Mouse (Mus musculus) forebrain, embryonic 11.5 days (tissue): ENCODE measurements around the gene Ccnf. TPM values are rescaled to one million over a fixed set of nuclear protein-coding genes. Genes with fewer than 3 reads are reported as not detected.

Experiments used
- ATAC-seq: fragments of 200-750 bp; cut with Nextera tagmentation; replicated peaks from 2 replicates; pipeline ENCODE4 v1.8.0; 2017; ENCODE audit warnings: moderate TSS enrichment; ENCODE audit not compliant: low FRiP score
- DNase-seq: peaks from one replicate; pipeline ENCODE4 v3.0.0-alpha.2; 2017; ENCODE audit warnings: low spot score
- H3K27ac ChIP-seq: fragments of 300-500 bp; sonication (generic); 2 replicates; pipeline ENCODE4 v1.5.1; 2014; ENCODE audit warnings: low read depth, low read length
- H3K27me3 ChIP-seq: fragments of 300-500 bp; sonication (generic); 2 replicates; pipeline ENCODE4 v1.6.1; 2014; ENCODE audit warnings: mild to moderate bottlenecking, low read length, mixed read lengths; ENCODE audit not compliant: control insufficient read depth, insufficient read depth
- H3K36me3 ChIP-seq: fragments of 300-500 bp; sonication (generic); 2 replicates; pipeline ENCODE4 v1.6.1; 2014; ENCODE audit warnings: mild to moderate bottlenecking, low read length, moderate library complexity, mixed read lengths; ENCODE audit not compliant: control insufficient read depth, insufficient read depth
- H3K4me1 ChIP-seq: fragments of 300-500 bp; sonication (generic); replicated peaks from 2 replicates; pipeline ENCODE4 v1.6.1; 2014; ENCODE audit warnings: low read length, mixed read lengths; ENCODE audit not compliant: control insufficient read depth, insufficient read depth
- H3K4me2 ChIP-seq: fragments of 300-500 bp; sonication (generic); 2 replicates; pipeline ENCODE4 v1.6.1; 2014; ENCODE audit warnings: low read depth, mild to moderate bottlenecking, low read length, moderate library complexity, mixed read lengths; ENCODE audit not compliant: severe bottlenecking
- H3K4me3 ChIP-seq: fragments of 300-500 bp; sonication (generic); 2 replicates; pipeline ENCODE4 v1.5.1; 2014; ENCODE audit warnings: low read depth, low read length
- H3K9ac ChIP-seq: fragments of 300-500 bp; sonication (generic); 2 replicates; pipeline ENCODE4 v1.6.1; 2014; ENCODE audit warnings: low read length
- H3K9me3 ChIP-seq: fragments of 300-500 bp; sonication (generic); 2 replicates; pipeline ENCODE4 v1.6.1; 2016; ENCODE audit warnings: low read length, mixed read lengths; ENCODE audit not compliant: control insufficient read depth
- WGBS: fragments of 180-500 bp; shearing (Covaris S2); extraction: QIAGEN DNeasy Blood & Tissue Kit; methylation state at CpG from one replicate; pipeline ENCODE4 v1.1.7; 2014; 5-methylcytosine and 5-hydroxymethylcytosine counted together
- polyA plus RNA-seq: library from polyadenylated mRNA; unstranded; fragments of >200 nt; fragmentation: Nextera tagmentation; extraction: Ambion mirVana; gene quantifications from 2 replicates; pipeline ENCODE4 v1.2.1, GENCODE M21; 2014

Ccnf gene
- 117 and 120 TPM in 2 replicates for polyA plus RNA-seq

GRCm38 (mm10) chr17:24251320-24252069, at the start of gene Ccnf:
Gene Ccnf, minus strand, starts transcription at chr17:24251484.
- under 1% methylated on average over 48 of the region's 48 CpGs for WGBS
- peak; percentile 100 for ATAC-seq
- no peaks in the 10 kb centered on the region for H3K27me3 ChIP-seq

GRCm38 (mm10) chr17:24300651-24301050, 49.4 kb upstream of the Ccnf start:
- H3K4me2 ChIP-seq: no peak overlapping the region
- no peak overlapping the region for H3K4me3 ChIP-seq
- H3K4me1 ChIP-seq: no peaks in the 10 kb centered on the region
- no peak overlapping the region for H3K27ac ChIP-seq
- WGBS: 85% methylated on average over 4 of the region's 4 CpGs
- no peaks in the 10 kb centered on the region for H3K36me3 ChIP-seq
- H3K9ac ChIP-seq: no peak overlapping the region
- no peak for DNase-seq
- no peaks in the 10 kb centered on the region for H3K27me3 ChIP-seq
- ATAC-seq: no peak
- no peaks in the 10 kb centered on the region for H3K9me3 ChIP-seq

More at GRCm38 (mm10) chr17:24251320-24252069, at the start of gene Ccnf:
- DNase-seq: peak; percentile 98
- Histone ChIP-seq H3K27ac (peak within 1 kb of the TSS; percentile 82), H3K4me3 (peak within 1 kb of the TSS; percentile 85), H3K36me3 (peaks cover 14% of the 10 kb centered on the region), H3K4me1 (no peaks in the 10 kb centered on the region; the same call in 1 of the 2 replicates), H3K4me2 (peak within 1 kb of the TSS; percentile 70), H3K9ac (peak within 1 kb of the TSS; percentile 91), H3K9me3 (no peaks in the 10 kb centered on the region)

GRCm38 (mm10) chr17:24289338-24289737, 38.1 kb upstream of the Ccnf start:
- no peak overlapping the region for H3K4me3 ChIP-seq
- no peaks in the 10 kb centered on the region for H3K36me3 ChIP-seq
- H3K27me3 ChIP-seq: no peaks in the 10 kb centered on the region
- H3K27ac ChIP-seq: no peak overlapping the region
- ATAC-seq (no peak), DNase-seq (no peak)
- H3K9ac ChIP-seq: no peak overlapping the region
- no peaks in the 10 kb centered on the region for H3K9me3 ChIP-seq
- H3K4me2 ChIP-seq: no peak overlapping the region
- WGBS: 88% methylated on average over 5 of the region's 5 CpGs
- no peaks in the 10 kb centered on the region for H3K4me1 ChIP-seq

GRCm38 (mm10) chr17:24288477-24288876, 37.2 kb upstream of the Ccnf start:
- DNase-seq: no peak
- H3K4me3 ChIP-seq: no peak overlapping the region
- H3K9ac ChIP-seq: no peak overlapping the region
- H3K27me3 ChIP-seq: no peaks in the 10 kb centered on the region
- no peak overlapping the region for H3K4me2 ChIP-seq
- H3K9me3 ChIP-seq: no peaks in the 10 kb centered on the region
- no peaks in the 10 kb centered on the region for H3K36me3 ChIP-seq
- H3K27ac ChIP-seq: no peak overlapping the region
- 95% methylated on average over 9 of the region's 9 CpGs for WGBS
- H3K4me1 ChIP-seq: no peaks in the 10 kb centered on the region
- ATAC-seq: no peak

GRCm38 (mm10) chr17:24285680-24286079, 34.4 kb upstream of the Ccnf start:
- Histone ChIP-seq H3K27ac (no peak overlapping the region), H3K4me2 (no peak overlapping the region), H3K36me3 (no peaks in the 10 kb centered on the region), H3K4me1 (no peaks in the 10 kb centered on the region), H3K27me3 (no peaks in the 10 kb centered on the region), H3K9ac (no peak overlapping the region), H3K4me3 (no peak overlapping the region), H3K9me3 (no peaks in the 10 kb centered on the region)
- ATAC-seq: no peak
- 67% methylated on average over 3 of the region's 3 CpGs for WGBS
- no peak for DNase-seq

GRCm38 (mm10) chr17:24283266-24283818, 32.1 kb upstream of the Ccnf start:
- no peaks in the 10 kb centered on the region for H3K36me3 ChIP-seq
- H3K27me3 ChIP-seq: no peaks in the 10 kb centered on the region
- WGBS: 80% methylated on average over 9 of the region's 9 CpGs
- no peaks in the 10 kb centered on the region for H3K9me3 ChIP-seq
- no peak overlapping the region for H3K4me2 ChIP-seq
- no peak for DNase-seq
- no peak overlapping the region for H3K27ac ChIP-seq
- H3K4me1 ChIP-seq: no peaks in the 10 kb centered on the region
- H3K9ac ChIP-seq: no peak overlapping the region
- H3K4me3 ChIP-seq: no peak overlapping the region
- ATAC-seq: no peak

GRCm38 (mm10) chr17:24282637-24283036, 31.4 kb upstream of the Ccnf start:
- Histone ChIP-seq H3K9ac (no peak overlapping the region), H3K4me1 (no peaks in the 10 kb centered on the region), H3K36me3 (no peaks in the 10 kb centered on the region), H3K9me3 (no peaks in the 10 kb centered on the region), H3K27me3 (no peaks in the 10 kb centered on the region), H3K27ac (no peak overlapping the region), H3K4me2 (no peak overlapping the region), H3K4me3 (no peak overlapping the region)
- DNase-seq: no peak
- no peak for ATAC-seq
- 77% methylated on average over 4 of the region's 4 CpGs for WGBS

- Histone ChIP-seq H3K27me3 (no peaks in the 10 kb centered on the region), H3K4me2 (no peak overlapping the region), H3K4me3 (no peak overlapping the region), H3K9ac (no peak overlapping the region), H3K27ac (no peak overlapping the region), H3K4me1 (no peaks in the 10 kb centered on the region), H3K36me3 (no peaks in the 10 kb centered on the region), H3K9me3 (no peaks in the 10 kb centered on the region)
- no peak for ATAC-seq
- no peak for DNase-seq
- 90% methylated on average over 4 of the region's 4 CpGs for WGBS
These were observed 28.6 kb upstream of the Ccnf start for GRCm38 (mm10) chr17:24279907-24280306.

GRCm38 (mm10) chr17:24267133-24267532, 15.8 kb upstream of the Ccnf start:
- H3K9ac ChIP-seq: no peak overlapping the region
- no peaks in the 10 kb centered on the region for H3K4me1 ChIP-seq
- ATAC-seq (no peak), DNase-seq (no peak)
- WGBS: 89% methylated on average over 1 of the region's 1 CpGs
- H3K36me3 ChIP-seq: no peaks in the 10 kb centered on the region
- H3K27me3 ChIP-seq: no peaks in the 10 kb centered on the region
- H3K4me3 ChIP-seq: no peak overlapping the region
- no peaks in the 10 kb centered on the region; the same call in 1 of the 2 replicates for H3K9me3 ChIP-seq
- no peak overlapping the region for H3K4me2 ChIP-seq
- H3K27ac ChIP-seq: no peak overlapping the region
